In the genomic region with DNA sequence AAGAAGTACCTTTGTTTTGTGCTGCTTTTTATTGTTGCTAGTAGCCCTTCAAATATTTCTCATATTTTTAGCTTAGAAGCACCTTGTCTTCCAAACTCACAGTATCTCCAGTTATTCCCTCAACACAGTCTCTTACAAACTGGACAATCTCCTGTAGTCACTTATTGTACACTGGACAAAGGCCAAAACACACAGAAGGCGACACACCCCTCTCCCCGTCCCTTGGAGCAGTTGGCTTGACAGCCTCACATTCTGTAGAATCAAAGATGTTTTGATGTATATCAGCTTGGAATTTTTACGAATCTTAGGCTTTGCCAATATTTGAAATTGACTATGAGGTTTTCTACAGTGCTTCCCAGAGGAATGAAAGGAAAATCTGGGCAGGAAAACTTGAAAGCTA, we compare ENCODE assay signal across 29 mouse cellular contexts.
A peak's percentile ranks its signal among the peaks of the same experiment; 100 is the strongest.
DNase-seq lines count a peak whose midpoint lies in the region; ATAC-seq and TF ChIP-seq lines count a peak whose summit lies in the region.
"Had no signal": no experiment of that assay in that cellular context is flagged by ENCODE, and none has a peak within 500 bp of the region (broad histone marks: within the 10 kb centered on the region; RNA-seq: fewer than 3 reads in every experiment).

No protein-coding gene starts in this region.

- H3K27me3 ChIP-seq in embryonic facial prominence, embryonic 14.5 days (replicated peaks; ENCODE audit: control insufficient read depth, insufficient read depth, low read length): no peaks in the 10 kb centered on the region
- no peaks in the 10 kb centered on the region for H3K27me3 ChIP-seq in embryonic facial prominence, embryonic 10.5 days (replicated peaks; ENCODE audit: low read depth, poor library complexity, severe bottlenecking)
- H3K27me3 ChIP-seq in limb, embryonic 14.5 days (ENCODE audit: control insufficient read depth, insufficient read depth, low read length): no peaks in the 10 kb centered on the region
- H3K27me3 ChIP-seq in limb, embryonic 10.5 days (ENCODE audit: low read depth, poor library complexity, severe bottlenecking): no peaks in the 10 kb centered on the region
- no peaks in the 10 kb centered on the region for H3K27me3 ChIP-seq in lung, embryonic 16.5 days (ENCODE audit: control insufficient read depth, insufficient read depth, low read depth, low read length)
- H3K27me3 ChIP-seq: CH12.LX; embryonic facial prominence, embryonic 15.5 days; heart, embryonic 13.5 days; Patski had no signal

- TF ChIP-seq CTCF in lung, adult 2 months (IDR thresholded peaks at IDR 0.05; ENCODE audit: insufficient read depth, low read length): no peak

- no peaks in the 10 kb centered on the region for H3K4me1 ChIP-seq in embryonic facial prominence, embryonic 14.5 days (ENCODE audit: control insufficient read depth, insufficient read depth, low read length)
- no peaks in the 10 kb centered on the region for H3K4me1 ChIP-seq in embryonic facial prominence, embryonic 10.5 days
- H3K4me1 ChIP-seq in limb, embryonic 14.5 days (ENCODE audit: control insufficient read depth, insufficient read depth, low read length): no peaks in the 10 kb centered on the region
- no peaks in the 10 kb centered on the region for H3K4me1 ChIP-seq in limb, embryonic 10.5 days
- peaks cover 7% of the 10 kb centered on the region; the same call in 1 of the 2 replicates for H3K4me1 ChIP-seq in lung, embryonic 16.5 days (replicated peaks; ENCODE audit: control insufficient read depth, insufficient read depth, low read length)
- no peaks in the 10 kb centered on the region for H3K4me1 ChIP-seq in lung, adult 2 months (ENCODE audit: control insufficient read depth, insufficient read depth, low read length)
- H3K4me1 ChIP-seq: embryonic facial prominence, embryonic 15.5 days; heart, embryonic 10.5 days; heart, embryonic 13.5 days had no signal

- WGBS in embryonic facial prominence, embryonic 14.5 days: 50% methylated on average over 3 of the region's 3 CpGs
- 83% methylated on average over 3 of the region's 3 CpGs for WGBS in embryonic facial prominence, embryonic 10.5 days
- 50% methylated on average over 3 of the region's 3 CpGs for WGBS in limb, embryonic 14.5 days
- WGBS in limb, embryonic 10.5 days: 88% methylated on average over 3 of the region's 3 CpGs
- WGBS in lung, embryonic 16.5 days: 30% methylated on average over 3 of the region's 3 CpGs
- 39% methylated on average over 3 of the region's 3 CpGs for WGBS in lung, adult 2 months
- WGBS in large intestine, adult 2 months: 24% methylated on average over 3 of the region's 3 CpGs

- no peak for TF ChIP-seq POLR2A in limb, embryonic 14.5 days (IDR thresholded peaks at IDR 0.05; ENCODE audit: borderline replicate concordance, extremely low read depth, insufficient read depth, insufficient read length)
- TF ChIP-seq POLR2A in lung, adult 2 months (IDR thresholded peaks at IDR 0.05; ENCODE audit: borderline replicate concordance, extremely low read depth, low read depth, low read length): no peak

- DNase-seq in embryonic facial prominence, embryonic 14.5 days (ENCODE audit: low spot score): peak; percentile 38
- DNase-seq in embryonic facial prominence, embryonic 10.5 days (ENCODE audit: low spot score): no peak
- DNase-seq in limb, embryonic 14.5 days (ENCODE audit: low spot score): peak; percentile 40
- no peak for DNase-seq in limb, embryonic 10.5 days (ENCODE audit: low spot score)
- no peak for DNase-seq in lung, adult 2 months
- DNase-seq in large intestine, adult 2 months (ENCODE audit: low read depth, low spot score): peak; percentile 25
- DNase-seq: adrenal gland, postnatal 10 days; adrenal gland, postnatal 36 days; B cell, adult 2 months; cerebellum, adult 2 months; cerebellum, adult 9-11 months; cerebellum, postnatal 36 days; embryo, embryonic 11 days; forebrain, postnatal 0 days; gastrocnemius, adult 2 months; gastrocnemius, postnatal 14 days; heart, adult 18-20 months; heart, postnatal 14 days; heart, postnatal 4 days had no signal

- H3K9me3 ChIP-seq in embryonic facial prominence, embryonic 14.5 days (ENCODE audit: control insufficient read depth, low read length): no peaks in the 10 kb centered on the region
- no peaks in the 10 kb centered on the region for H3K9me3 ChIP-seq in embryonic facial prominence, embryonic 10.5 days
- H3K9me3 ChIP-seq in limb, embryonic 14.5 days (ENCODE audit: control insufficient read depth, low read length): no peaks in the 10 kb centered on the region
- H3K9me3 ChIP-seq in limb, embryonic 10.5 days (replicated peaks): no peaks in the 10 kb centered on the region
- no peaks in the 10 kb centered on the region for H3K9me3 ChIP-seq in lung, embryonic 16.5 days (ENCODE audit: control insufficient read depth, low read length)
- H3K9me3 ChIP-seq: embryonic facial prominence, embryonic 15.5 days; G1E; heart, embryonic 10.5 days; heart, embryonic 13.5 days had no signal

- no peak overlapping the region for H3K4me2 ChIP-seq in embryonic facial prominence, embryonic 14.5 days (ENCODE audit: low read depth, low read length)
- H3K4me2 ChIP-seq in limb, embryonic 14.5 days (replicated peaks; ENCODE audit: low read depth, low read length, severe bottlenecking): no peak overlapping the region
- H3K4me2 ChIP-seq in lung, embryonic 16.5 days (ENCODE audit: low read depth, low read length): no peak overlapping the region
- H3K4me2 ChIP-seq: embryonic facial prominence, embryonic 15.5 days; heart, embryonic 13.5 days; hindbrain, embryonic 14.5 days had no signal

- no peak overlapping the region for H3K27ac ChIP-seq in embryonic facial prominence, embryonic 14.5 days (replicated peaks; ENCODE audit: low read depth, low read length)
- no peak overlapping the region for H3K27ac ChIP-seq in embryonic facial prominence, embryonic 10.5 days (replicated peaks)
- no peak overlapping the region for H3K27ac ChIP-seq in limb, embryonic 14.5 days (replicated peaks; ENCODE audit: low read depth, low read length)
- no peak overlapping the region for H3K27ac ChIP-seq in limb, embryonic 10.5 days
- no peak overlapping the region; the same call in 1 of the 2 replicates for H3K27ac ChIP-seq in lung, embryonic 16.5 days (ENCODE audit: low read length)
- H3K27ac ChIP-seq: embryonic facial prominence, embryonic 15.5 days; gastrocnemius, adult 2 months; heart, embryonic 10.5 days; heart, embryonic 13.5 days; hindbrain, embryonic 14.5 days; hindbrain, postnatal 0 days had no signal

- ATAC-seq in embryonic facial prominence, embryonic 14.5 days (ENCODE audit: low read depth): no peak
- ATAC-seq in limb, embryonic 14.5 days (ENCODE audit: low FRiP score, low read depth): no peak
- ATAC-seq in lung, embryonic 16.5 days (ENCODE audit: low read depth): peak; percentile 59; the same call in 1 of the 2 replicates
- ATAC-seq: forebrain, embryonic 14.5 days; forebrain, postnatal 0 days; hindbrain, postnatal 0 days; Patski had no signal

- no peak overlapping the region for H3K9ac ChIP-seq in embryonic facial prominence, embryonic 14.5 days (ENCODE audit: low read depth, low read length)
- no peak overlapping the region for H3K9ac ChIP-seq in limb, embryonic 14.5 days (ENCODE audit: low read depth, low read length, severe bottlenecking)
- no peak overlapping the region for H3K9ac ChIP-seq in lung, embryonic 16.5 days (ENCODE audit: low read length)
- H3K9ac ChIP-seq: embryonic facial prominence, embryonic 15.5 days; forebrain, postnatal 0 days; heart, embryonic 13.5 days; hindbrain, embryonic 14.5 days had no signal

- H3K36me3 ChIP-seq in embryonic facial prominence, embryonic 14.5 days (ENCODE audit: control insufficient read depth, insufficient read depth, low read length): no peaks in the 10 kb centered on the region
- H3K36me3 ChIP-seq in embryonic facial prominence, embryonic 10.5 days (replicated peaks): no peaks in the 10 kb centered on the region
- no peaks in the 10 kb centered on the region for H3K36me3 ChIP-seq in limb, embryonic 14.5 days (ENCODE audit: control insufficient read depth, insufficient read depth, low read length)
- H3K36me3 ChIP-seq in limb, embryonic 10.5 days: no peaks in the 10 kb centered on the region
- no peaks in the 10 kb centered on the region for H3K36me3 ChIP-seq in lung, embryonic 16.5 days (ENCODE audit: control insufficient read depth, insufficient read depth, low read length)
- H3K36me3 ChIP-seq: embryonic facial prominence, embryonic 15.5 days; G1E; heart, embryonic 10.5 days; heart, embryonic 13.5 days had no signal

- H3K4me3 ChIP-seq in embryonic facial prominence, embryonic 14.5 days (ENCODE audit: low read depth, low read length): no peak overlapping the region
- H3K4me3 ChIP-seq in embryonic facial prominence, embryonic 10.5 days: no peak overlapping the region
- no peak overlapping the region for H3K4me3 ChIP-seq in limb, embryonic 14.5 days (replicated peaks; ENCODE audit: low read length)
- H3K4me3 ChIP-seq in limb, embryonic 10.5 days: no peak overlapping the region
- H3K4me3 ChIP-seq in lung, embryonic 16.5 days (ENCODE audit: low read length): no peak overlapping the region
- H3K4me3 ChIP-seq in lung, adult 2 months (replicated peaks; ENCODE audit: extremely low read depth, low read depth, low read length): no peak overlapping the region
- H3K4me3 ChIP-seq: embryonic facial prominence, embryonic 15.5 days; gastrocnemius, adult 2 months; heart, embryonic 10.5 days; heart, embryonic 13.5 days had no signal

Comparison
In these comparisons a context has a peak if more than half of its experiments do, and no peak if none do; other contexts are left out.
1. DNase-seq: peak in embryonic facial prominence, embryonic 14.5 days (single experiment), limb, embryonic 14.5 days (single experiment) and large intestine, adult 2 months (single experiment); none in embryonic facial prominence, embryonic 10.5 days (single experiment), limb, embryonic 10.5 days (single experiment) and lung, adult 2 months (single experiment).